Mouse (Mus musculus) C2C12 (cell line): Measurements from ENCODE around the gene Snx4. TPM values are rescaled to one million over a fixed set of nuclear protein-coding genes. Genes with fewer than 3 reads are reported as not detected.

Source experiments
- H3K27me3 ChIP-seq: one replicate; pipeline ENCODE4 v1.6.1; 2011; ENCODE audit not compliant: control insufficient read depth, insufficient read depth, insufficient read length
- H3K36me3 ChIP-seq: one replicate; pipeline ENCODE4 v1.6.1; 2011; ENCODE audit not compliant: control insufficient read depth, insufficient read depth
- H3K4me3 ChIP-seq: one replicate; pipeline ENCODE4 v1.5.1; 2011; ENCODE audit warnings: mild to moderate bottlenecking, control low read depth; ENCODE audit not compliant: poor library complexity, insufficient read depth, severe bottlenecking
- H3K79me2 ChIP-seq: one replicate; pipeline ENCODE4 v1.6.1; 2011; ENCODE audit not compliant: control insufficient read depth, insufficient read depth
- H3K79me3 ChIP-seq: one replicate; pipeline ENCODE4 v1.6.1; 2011; ENCODE audit warnings: low read depth, control low read depth
- H3ac ChIP-seq: one replicate; pipeline ENCODE3; 2011; ENCODE audit warnings: low read depth; ENCODE audit not compliant: control insufficient read depth, insufficient read length
- CEBPB ChIP-seq: IDR thresholded peaks from one replicate; pipeline ENCODE4 v1.6.1; 2011; ENCODE audit warnings: low read depth, mild to moderate bottlenecking, control low read depth, moderate library complexity
- CTCF ChIP-seq: IDR thresholded peaks from one replicate; pipeline ENCODE4 v1.5.1; 2011; ENCODE audit not compliant: control insufficient read depth, insufficient read depth, insufficient read length
- FOSL1 ChIP-seq: IDR thresholded peaks from one replicate; pipeline ENCODE4 v1.8.0; 2011; ENCODE audit warnings: mild to moderate bottlenecking, low read length; ENCODE audit not compliant: poor library complexity, insufficient read depth, severe bottlenecking
- MAX ChIP-seq: IDR thresholded peaks from one replicate; pipeline ENCODE4 v1.6.1; 2011; ENCODE audit warnings: mild to moderate bottlenecking, control low read depth
- MYOD1 ChIP-seq: IDR thresholded peaks from one replicate; pipeline ENCODE4 v1.6.1; 2011; ENCODE audit warnings: low read depth; ENCODE audit not compliant: control insufficient read depth, insufficient read length
- MYOG ChIP-seq: IDR thresholded peaks from one replicate; pipeline ENCODE4 v1.6.1; 2011; ENCODE audit not compliant: control insufficient read depth, insufficient read length; ENCODE audit errors: extremely low read depth
- USF1 ChIP-seq: IDR thresholded peaks from one replicate; pipeline ENCODE4 v1.6.1; 2011; ENCODE audit warnings: low read depth, mild to moderate bottlenecking, control low read depth, moderate library complexity
- polyA plus RNA-seq: library from polyadenylated mRNA; unstranded; fragments of >200 nt; fragmentation: generic; extraction: Trizol; gene quantifications from one replicate; pipeline ENCODE4 v1.2.1, GENCODE M21; 2012; ENCODE audit warnings: missing spikeins

Gene Snx4
- polyA plus RNA-seq, 1 experiment = 22.1 TPM

GRCm38 (mm10) chr16:33224381-33224780 is 26.9 kb upstream of the Snx4 start:
- Histone ChIP-seq H3K27me3 (no peaks in the 10 kb centered on the region), H3ac (no peak overlapping the region), H3K79me3 (no peaks in the 10 kb centered on the region), H3K79me2 (no peaks in the 10 kb centered on the region), H3K36me3 (peaks cover 32% of the 10 kb centered on the region), H3K4me3 (no peak overlapping the region)
- TF ChIP-seq CTCF = no peak

GRCm38 (mm10) chr16:33234128-33234527 is 17.1 kb upstream of the Snx4 start:
- Histone ChIP-seq H3K36me3 (peaks cover 20% of the 10 kb centered on the region), H3K79me3 (no peaks in the 10 kb centered on the region), H3K79me2 (no peaks in the 10 kb centered on the region), H3K4me3 (no peak overlapping the region), H3ac (no peak overlapping the region), H3K27me3 (no peaks in the 10 kb centered on the region)
- TF ChIP-seq FOSL1 = no peak
- no peak for TF ChIP-seq MYOG
- TF ChIP-seq CEBPB = no peak
- TF ChIP-seq MAX = no peak
- no peak for TF ChIP-seq CTCF
- TF ChIP-seq USF1 = no peak
- TF ChIP-seq MYOD1 = no peak

- no peak for TF ChIP-seq MYOD1
- no peak for TF ChIP-seq MYOG
- no peak for TF ChIP-seq CTCF
- no peak for TF ChIP-seq MAX
- no peak for TF ChIP-seq USF1
- no peaks in the 10 kb centered on the region for H3K79me2 ChIP-seq
- H3K4me3 ChIP-seq = no peak overlapping the region
- H3K36me3 ChIP-seq = peaks cover 28% of the 10 kb centered on the region
- H3ac ChIP-seq = no peak overlapping the region
- H3K79me3 ChIP-seq = no peaks in the 10 kb centered on the region
- H3K27me3 ChIP-seq = no peaks in the 10 kb centered on the region
Measured at GRCm38 (mm10) chr16:33236151-33236550, 15.1 kb upstream of the Snx4 start.

- no peak overlapping the region for H3K4me3 ChIP-seq
- H3ac ChIP-seq = no peak overlapping the region
- H3K36me3 ChIP-seq = peaks cover 41% of the 10 kb centered on the region
- TF ChIP-seq MYOD1 (no peak), CEBPB (no peak), MYOG (no peak), CTCF (no peak), FOSL1 (no peak), MAX (no peak)
- H3K27me3 ChIP-seq = no peaks in the 10 kb centered on the region
- no peaks in the 10 kb centered on the region for H3K79me3 ChIP-seq
- no peaks in the 10 kb centered on the region for H3K79me2 ChIP-seq
Measured at GRCm38 (mm10) chr16:33239305-33239704, 11.9 kb upstream of the Snx4 start.

GRCm38 (mm10) chr16:33242046-33242445 is 9.2 kb upstream of the Snx4 start:
- Histone ChIP-seq H3K36me3 (peaks cover 36% of the 10 kb centered on the region), H3ac (no peak overlapping the region), H3K27me3 (no peaks in the 10 kb centered on the region), H3K4me3 (no peak overlapping the region), H3K79me2 (no peaks in the 10 kb centered on the region), H3K79me3 (no peaks in the 10 kb centered on the region)
- no peak for TF ChIP-seq CTCF
- no peak for TF ChIP-seq USF1
- TF ChIP-seq MAX = no peak
- TF ChIP-seq CEBPB = no peak
- no peak for TF ChIP-seq MYOD1
- no peak for TF ChIP-seq FOSL1
- no peak for TF ChIP-seq MYOG

- Histone ChIP-seq H3ac (no peak overlapping the region), H3K36me3 (peaks cover 27% of the 10 kb centered on the region), H3K79me3 (no peaks in the 10 kb centered on the region), H3K79me2 (no peaks in the 10 kb centered on the region), H3K27me3 (no peaks in the 10 kb centered on the region), H3K4me3 (no peak overlapping the region)
- TF ChIP-seq MYOD1 = no peak
Measured at GRCm38 (mm10) chr16:33244136-33244691, 7.0 kb upstream of the Snx4 start.
